Mouse (Mus musculus) heart, postnatal 0 days (tissue): ENCODE measurements around the gene Scn4a.

Experiments
- CTCF ChIP-seq: IDR thresholded peaks from 2 replicates; pipeline ENCODE4 v1.5.1; 2016; ENCODE audit warnings: antibody characterized with exemption, control low read depth, low read depth
- EP300 ChIP-seq: IDR thresholded peaks from 2 replicates; pipeline ENCODE4 v1.6.1; 2016; ENCODE audit warnings: antibody characterized with exemption, low read depth

GRCm38 (mm10) chr11:106366316-106366715 is 13.2 kb upstream of the Scn4a start:
- TF ChIP-seq EP300 (no peak), CTCF (peak; percentile 96)
